Mouse (Mus musculus) urinary bladder, postnatal 36 days (tissue): ENCODE measurements around the gene Rpl37.

Experiments used
- DNase-seq, 2 experiments: peaks; one replicate each; pipeline ENCODE4 v3.0.0; 2022; ENCODE audit warnings: low spot score in 2 of 2, mixed read lengths in 1 of 2

Rpl37 gene

DNA sequence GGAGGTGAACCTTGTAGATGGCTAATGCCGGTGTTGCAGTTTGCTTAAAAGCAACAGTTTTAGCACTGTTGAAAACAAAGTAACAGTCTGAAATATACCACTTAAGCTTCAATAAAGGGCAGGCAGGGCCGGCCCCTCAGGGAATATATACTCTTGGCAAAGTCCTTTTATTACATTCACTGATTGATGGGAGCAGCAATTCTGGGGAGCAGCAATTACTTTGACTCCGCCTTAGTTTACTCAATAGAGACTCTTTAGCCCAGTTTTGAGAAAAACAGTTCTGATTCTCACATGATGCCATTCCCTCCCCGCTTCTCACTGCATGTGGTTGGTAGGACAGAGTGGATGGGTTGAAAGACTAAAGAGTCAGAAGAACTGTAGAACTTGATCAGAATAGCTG is 32.7 kb downstream of the Rpl37 start:
- peak in 1 of 2 experiments; percentile 22 for DNase-seq

DNA sequence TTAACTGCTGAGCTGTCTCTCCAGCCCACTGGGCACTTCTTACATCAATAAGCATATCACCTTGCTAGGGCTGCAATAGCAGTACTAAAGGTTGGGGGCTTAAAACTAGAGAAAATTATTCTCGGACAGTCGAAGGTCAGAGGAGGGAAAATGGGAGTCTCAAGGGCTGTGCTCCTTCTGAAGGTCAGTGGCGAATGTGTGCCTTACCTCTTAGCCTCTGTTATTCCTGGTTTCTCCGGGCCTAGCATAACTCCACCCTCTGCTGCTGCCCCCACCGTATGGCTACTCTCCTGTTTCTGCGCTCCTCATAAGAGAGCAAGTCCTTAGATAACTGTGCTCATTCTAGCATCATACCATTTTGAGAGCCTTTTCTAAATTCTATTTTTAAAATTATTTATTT is 35.7 kb downstream of the Rpl37 start:
- no peak for DNase-seq

DNA sequence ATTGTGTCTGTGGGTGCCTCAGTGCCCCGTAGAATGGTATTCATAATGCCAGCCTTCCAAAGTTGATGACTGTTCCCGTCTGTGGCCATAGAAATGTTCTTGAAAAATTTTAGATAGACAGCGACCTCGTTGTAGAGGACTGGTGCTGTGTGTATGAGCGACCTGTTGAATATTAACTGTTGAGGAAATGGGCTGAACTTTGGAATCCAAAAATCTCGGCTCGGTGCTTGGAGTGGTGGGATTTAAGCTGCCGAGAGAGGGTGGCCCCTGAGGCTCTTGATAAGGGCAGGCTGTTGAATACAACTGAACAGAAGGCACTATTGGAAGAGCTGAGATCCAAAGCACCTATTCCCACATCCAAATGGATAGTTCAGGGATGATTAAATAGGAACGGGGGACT is 38.2 kb downstream of the Rpl37 start:
- DNase-seq: no peak

DNA sequence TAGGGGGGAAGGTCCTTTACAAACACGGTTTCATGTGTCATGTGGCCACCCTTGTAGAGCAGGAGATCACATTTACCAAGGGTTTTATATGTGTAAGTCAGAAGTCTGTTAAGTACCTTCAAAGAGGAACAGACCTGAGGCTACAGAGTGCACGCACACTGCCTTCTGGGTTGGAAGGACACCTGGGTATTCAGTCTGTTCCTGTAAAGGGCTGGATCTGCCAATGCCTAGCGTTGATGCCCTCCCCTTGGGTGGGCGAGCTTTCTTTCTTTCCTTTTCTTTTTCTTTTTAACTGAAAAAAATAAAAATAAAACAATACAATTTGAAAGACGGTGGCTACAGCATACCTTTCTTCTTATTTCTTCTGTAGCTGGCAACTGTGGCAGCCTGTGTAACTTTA is 38.6 kb downstream of the Rpl37 start:
- no peak for DNase-seq

DNA sequence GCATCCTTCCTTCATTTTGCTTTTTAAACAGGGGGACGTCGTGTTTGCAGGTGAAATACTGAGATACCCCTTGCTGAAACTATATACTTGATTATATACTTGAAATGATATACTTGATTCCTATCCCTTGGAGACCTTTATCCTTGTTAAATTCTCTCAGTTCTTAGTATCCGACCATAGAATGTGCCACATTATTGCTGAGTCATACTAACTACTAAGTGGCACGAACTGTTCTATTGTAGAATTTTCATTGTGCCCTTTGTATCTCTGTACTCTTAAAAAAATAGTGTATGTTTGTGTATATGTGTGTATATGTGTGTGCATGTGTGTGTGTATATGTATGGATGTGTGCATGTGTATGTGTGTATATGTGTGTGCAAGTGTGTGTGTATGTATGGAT is 39.9 kb downstream of the Rpl37 start:
- no peak for DNase-seq

DNA sequence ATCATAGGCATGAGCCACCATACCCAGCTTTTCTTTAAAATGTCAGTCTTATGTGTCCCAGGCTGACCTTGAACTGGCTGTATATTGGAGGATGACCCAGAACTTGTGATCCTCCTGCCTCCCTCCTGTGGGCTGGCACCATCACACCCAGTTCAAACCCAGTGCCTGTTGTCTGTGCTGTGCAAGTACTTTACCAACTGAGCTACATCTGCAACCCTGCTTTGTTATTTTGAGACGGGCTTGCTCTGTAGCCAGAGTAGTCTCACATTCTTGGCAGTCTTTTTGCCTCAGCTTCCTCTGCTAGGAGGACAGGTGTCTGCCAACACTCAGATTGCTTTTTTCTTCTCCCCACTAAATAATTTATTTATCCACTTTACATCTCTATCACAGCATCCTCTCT is 40.9 kb downstream of the Rpl37 start:
- DNase-seq: no peak

DNA sequence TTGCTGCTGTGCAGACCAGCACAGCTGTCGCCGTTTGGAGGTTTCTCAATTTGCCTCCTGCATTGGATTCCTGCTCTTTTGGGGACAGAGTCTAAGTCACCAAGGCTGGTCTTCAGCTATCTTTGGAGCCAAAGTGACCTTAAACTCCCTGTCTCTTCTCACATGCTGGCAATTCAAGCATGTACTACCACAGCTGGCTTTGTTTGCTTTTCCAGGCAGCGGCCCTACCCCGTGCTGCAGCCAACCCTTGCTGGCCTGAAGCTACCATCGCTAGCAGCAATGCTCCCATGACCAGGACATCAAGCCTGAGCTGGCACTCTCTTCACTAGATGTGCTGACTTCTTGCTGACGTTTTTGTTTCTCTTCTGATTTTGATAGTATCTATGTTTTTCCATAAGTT is 42.4 kb downstream of the Rpl37 start:
- DNase-seq: no peak

DNA sequence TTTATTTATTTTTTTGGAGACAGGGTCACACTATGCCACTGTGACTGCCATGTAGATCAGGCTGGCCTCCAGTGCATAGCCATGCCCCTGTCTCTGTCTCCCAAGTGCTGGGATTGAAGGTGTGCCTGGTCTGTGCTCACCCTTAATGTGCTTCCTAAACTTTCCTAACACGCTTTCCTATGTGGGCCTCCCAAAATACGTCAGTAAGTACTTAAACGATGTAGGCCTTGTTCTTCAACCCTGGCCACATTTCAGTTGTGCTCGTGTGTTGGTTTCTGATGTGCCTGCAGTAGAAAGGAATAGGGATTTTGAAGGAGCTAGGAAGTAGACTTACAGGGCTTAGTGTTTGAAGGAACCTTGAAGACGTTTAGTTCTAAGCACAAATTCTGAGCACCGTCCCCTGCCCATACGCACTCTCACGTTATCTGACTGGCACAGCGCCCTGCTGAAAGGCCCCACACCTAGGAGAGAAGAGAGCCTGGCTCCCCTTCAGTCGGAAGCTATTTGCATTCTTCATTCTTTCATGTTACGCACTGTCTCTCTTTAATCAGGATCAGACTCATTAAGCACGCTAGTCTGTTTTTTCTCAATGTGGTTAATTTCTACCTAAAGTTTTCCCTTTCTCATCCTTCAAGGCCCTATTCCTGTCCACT is 48.8 kb downstream of the Rpl37 start:
- no peak for DNase-seq
